Mouse (Mus musculus) urinary bladder, postnatal 25 days (tissue): ENCODE data around the gene Kir3dl1.
"Not testable (repeated sequence)": the region's sequence is repeated elsewhere in the genome, so short reads cannot be mapped to it uniquely, and the experiment has no call there.

Experiments used
- DNase-seq: peaks from one replicate; pipeline ENCODE4 v3.0.0; 2022; ENCODE audit warnings: low spot score

Kir3dl1 gene

DNA sequence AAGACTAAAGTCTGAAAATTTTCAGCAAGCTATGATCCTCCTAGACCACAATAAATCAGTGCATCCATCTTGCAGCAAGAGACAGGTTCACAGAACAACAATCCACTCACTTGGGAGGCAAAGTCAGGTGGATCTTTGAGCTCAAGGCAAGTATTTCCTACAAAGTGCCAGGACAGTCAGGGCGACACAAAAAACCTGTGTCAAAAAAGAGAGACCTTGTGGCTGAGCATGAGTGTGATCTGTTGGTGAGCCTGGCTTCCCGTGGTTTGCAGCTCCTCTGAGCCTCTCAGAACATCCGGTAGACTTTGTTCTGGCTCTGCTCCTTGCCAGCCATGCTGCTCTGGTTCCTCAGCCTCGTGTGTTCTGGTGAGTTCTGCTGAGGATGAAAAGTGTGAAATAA lies at the start of gene Kir3dl1:
Kir3dl1 (plus strand) TSS at position 301 of the 400 bp plus-strand sequence.
- DNase-seq, result not testable (repeated sequence)

DNA sequence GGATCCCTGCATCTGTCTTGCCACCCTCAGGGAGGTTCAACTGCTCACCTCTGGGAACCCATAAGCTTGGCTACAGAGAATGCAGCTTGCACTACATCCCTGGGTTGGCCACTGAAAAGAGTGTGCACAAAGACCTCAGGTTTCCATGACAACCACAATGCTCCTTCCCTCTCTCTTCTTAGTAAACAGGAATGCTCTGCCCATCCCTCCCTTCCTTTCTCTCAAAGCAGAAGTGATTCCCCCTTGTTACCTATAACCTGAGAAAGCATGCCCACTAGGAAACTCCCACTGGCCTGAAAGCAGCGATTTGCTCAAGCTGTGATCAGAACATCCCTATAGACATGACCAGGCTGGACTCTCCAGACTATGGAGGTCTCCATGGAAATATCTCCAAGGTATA lies 26.2 kb downstream of the Kir3dl1 start, which contains the start of gene Kir3dl2:
Kir3dl2 (minus strand) TSS at position 101 of the 400 bp plus-strand sequence.
- not testable (repeated sequence) for DNase-seq

DNA sequence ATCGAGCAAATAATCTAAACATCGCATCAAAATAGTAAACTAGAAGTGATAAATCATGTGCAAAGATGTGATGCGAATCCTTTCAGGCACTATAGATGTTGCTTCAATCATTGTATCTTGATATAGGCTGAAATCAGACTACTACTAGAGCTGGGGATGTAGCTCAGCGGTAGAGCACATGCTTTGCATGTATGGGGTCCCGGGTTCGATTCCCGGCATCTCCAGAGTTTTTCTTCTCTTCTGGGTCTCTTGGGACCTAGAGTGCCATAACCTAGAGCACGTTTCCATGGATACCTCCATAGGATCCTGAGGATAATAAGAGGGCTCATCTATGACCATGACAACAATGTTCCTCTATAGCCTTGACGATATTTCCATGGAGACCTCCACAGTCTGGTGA lies 51.3 kb downstream of the Kir3dl1 start:
- not testable (repeated sequence) for DNase-seq
